Mouse (Mus musculus) A20 (cell line): ENCODE data around the gene Ccdc57.
"Not testable (repeated sequence)": the region's sequence is repeated elsewhere in the genome, so short reads cannot be mapped to it uniquely, and the experiment has no call there.

Experiments
- DNase-seq: peaks from one replicate; pipeline ENCODE4 v3.0.0-alpha.2; 2011; ENCODE audit warnings: low read depth, low spot score

Ccdc57 gene

DNA sequence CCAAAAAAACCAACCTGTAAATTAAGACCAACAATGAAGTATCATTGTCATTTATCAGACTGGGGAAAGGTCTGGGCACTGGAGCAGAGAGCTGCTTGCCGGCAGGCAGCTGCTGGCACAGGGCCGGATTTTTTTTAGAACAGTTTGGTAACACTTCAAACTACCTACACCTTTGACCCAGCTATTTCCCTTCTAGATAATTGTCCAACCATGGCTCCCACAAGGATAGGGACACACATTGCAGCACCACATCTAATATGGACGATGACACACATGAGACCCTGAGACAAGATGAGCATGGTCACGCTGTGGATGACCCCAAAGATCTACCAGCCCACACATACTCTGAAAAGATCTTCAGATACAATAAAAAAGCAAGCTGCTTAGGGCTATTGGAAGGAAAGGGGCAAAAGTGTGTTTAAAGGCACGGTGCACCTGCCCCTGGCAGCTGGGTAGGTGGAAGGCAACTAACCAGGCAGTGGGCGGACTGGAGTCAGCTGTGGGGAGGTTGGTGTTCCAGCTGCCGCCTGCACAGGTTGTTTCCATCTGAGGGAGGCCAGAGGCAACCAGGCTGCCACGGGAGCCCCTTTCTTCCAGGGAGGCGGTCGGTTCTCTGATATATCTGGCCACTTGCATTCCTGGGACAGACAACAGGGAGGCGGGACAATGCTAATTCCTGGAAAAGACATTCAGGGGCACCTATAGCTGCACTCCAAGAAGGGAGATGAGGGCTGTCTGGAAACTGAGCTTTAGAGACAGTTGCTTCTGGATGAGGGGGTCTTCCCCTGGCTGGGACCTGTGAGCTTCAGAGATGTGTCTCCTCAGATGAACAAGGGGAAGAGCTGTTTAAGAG, 80.4 kb downstream of the Ccdc57 start:
- peak; percentile 64 for DNase-seq

DNA sequence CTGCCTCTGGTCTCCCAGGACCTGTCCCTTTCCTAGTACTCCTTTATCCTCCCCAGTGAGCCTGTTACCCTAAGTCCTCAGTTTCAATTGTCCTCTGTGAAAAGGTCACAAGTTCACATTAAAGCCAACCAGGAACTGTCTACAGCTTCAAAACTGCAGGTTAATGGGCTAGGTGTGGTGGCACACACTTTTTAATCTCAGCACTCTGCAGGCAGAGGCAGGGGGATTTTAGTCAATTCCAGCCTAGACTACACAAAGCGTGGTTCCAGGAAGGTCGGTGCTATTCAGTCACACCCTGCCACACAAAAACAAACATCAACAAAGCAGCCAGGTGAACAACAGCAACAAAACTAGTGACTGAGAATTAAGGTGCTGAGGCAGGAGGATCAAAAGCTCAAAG, 81.1 kb downstream of the Ccdc57 start:
- DNase-seq, result no peak

DNA sequence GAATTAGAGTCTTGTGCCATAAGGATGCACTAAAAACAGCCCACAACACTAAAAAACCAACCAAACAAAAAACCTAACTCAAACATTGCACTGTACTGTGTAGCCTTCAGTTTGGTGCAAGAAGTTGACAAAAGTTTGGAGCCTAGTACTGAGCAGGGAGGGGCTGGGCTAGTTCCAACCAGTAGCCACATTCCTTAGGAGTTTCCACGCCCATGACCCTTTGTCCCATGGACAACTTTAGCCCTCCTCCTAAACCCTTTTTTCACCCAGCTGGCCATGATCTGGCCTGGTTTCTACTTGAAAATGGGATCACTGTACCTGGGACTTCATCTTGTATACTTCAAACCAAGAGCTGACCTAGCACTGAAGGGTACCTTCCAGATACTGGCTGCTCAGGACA, 81.5 kb downstream of the Ccdc57 start:
- no peak for DNase-seq

DNA sequence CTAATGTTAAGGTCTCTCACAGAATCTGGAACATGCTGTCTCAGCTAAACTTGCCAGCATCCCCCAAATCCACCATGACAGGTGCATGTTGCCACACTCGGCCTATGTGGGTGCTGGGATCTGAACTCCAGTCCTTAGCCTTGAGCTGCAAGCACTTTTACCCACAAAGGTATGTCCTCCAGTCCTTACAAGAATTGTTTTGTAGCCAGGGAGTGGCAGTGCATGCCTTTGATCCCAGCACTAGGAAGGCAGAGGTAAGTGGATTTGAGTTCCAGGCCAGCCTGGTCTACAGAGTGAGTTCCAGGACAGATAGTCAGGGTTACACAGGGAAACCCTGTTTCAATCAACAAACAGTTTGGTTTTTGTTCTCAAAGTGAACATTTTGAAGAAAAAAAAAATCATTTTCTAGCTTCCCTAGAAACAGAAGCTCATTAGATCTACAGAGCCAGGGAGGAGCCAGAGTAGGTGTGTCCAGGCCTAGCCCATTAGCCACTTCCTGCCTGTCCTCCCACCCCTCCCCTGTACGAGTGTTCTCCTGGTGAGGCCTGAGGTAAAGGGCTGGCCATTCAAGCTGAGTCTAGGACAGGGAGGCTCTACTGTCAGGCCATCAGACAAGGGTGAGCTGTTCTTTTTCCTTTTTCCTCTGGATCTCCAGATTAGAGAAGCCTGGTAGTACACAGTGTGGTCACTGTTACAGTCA, 82.2 kb downstream of the Ccdc57 start:
- DNase-seq, result peak; percentile 57

DNA sequence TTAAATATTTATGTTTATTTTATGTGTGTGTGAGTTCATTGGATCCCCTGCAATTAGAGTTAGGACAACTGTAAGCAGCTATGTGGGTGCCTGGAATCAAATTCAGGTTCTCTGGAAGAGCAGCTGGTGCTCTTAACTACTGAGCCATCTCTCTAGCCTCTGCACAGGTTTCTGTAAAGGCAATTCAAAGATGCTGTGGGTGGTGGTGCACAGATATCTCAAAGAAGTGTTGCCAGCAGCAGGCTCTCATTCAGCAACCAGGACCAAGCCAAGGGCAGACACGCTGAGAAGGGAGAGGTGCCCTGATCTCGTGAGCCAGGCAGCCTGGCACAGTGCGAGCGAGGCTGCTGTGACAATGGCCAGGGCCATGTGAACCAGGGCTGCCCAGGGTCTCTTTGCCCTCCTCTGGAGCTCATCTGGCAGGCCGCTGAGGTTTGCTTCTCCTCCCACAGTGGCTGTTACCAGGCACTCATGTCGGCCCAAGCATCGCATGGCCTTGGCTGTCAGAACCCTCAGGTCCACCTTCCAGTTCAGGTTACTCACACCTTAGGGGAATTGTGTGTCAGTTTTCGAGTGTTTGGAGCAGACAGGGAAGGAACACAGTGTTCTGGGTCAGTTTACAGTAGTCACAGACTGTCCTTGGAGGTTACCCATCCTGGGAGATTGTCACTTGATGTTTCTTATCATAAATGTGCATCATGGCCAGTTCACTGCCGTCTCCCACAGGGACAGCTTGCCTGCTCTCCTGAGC, 85.8 kb downstream of the Ccdc57 start:
- DNase-seq, result no peak

DNA sequence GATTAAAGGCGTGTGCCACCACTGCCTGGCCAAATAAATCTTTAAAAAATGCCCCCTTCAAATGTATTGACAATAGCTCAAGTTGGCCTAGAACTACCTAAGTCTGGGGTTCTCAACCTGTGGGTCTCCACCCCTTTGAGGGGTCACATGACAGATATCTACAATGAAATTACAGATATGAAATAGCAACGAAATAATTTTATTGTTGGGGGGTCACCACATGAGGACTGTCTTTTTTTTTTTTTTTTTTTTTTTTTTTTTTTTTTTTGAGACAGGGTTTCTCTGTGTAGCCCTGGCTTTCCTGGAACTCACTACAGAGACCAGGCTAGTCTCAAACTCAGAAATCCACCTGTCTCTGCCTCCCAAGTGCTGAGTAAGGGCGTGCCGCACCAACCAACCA, 88.3 kb downstream of the Ccdc57 start:
- DNase-seq, result no peak

DNA sequence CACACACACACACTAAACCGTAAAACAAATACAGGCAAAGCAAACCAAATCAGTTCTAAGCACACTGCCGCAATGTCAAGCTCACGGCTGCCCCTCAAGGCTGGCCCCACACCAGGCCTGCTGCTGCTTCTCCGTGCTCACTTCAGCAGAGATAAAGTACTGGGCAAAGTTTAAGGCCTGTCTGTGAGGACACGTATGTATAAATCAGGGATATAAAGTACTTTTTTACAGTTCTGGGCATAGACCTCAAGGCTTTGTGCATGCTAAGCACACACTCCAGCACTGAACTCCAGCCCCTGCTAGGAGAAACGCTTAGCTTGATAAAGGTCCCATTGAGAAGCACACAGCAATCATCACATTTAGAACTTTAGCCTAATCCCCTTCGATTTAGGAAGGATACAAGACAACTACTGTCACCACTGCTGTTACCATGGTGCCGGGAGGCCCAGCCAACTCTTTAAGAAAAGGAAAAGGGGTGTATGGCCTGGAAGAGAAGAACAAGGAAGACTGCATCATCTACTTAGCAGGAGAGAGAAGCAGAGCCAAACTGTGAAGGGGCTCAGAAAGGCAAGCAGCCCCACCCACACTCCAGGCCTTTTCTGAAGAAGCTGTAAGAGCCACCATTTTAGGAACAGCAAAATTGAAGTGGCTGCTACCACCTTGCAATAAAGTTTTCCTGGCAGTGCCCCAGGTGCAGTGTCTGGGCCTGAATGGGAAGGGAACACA, 99.0 kb downstream of the Ccdc57 start:
- DNase-seq, result no peak

DNA sequence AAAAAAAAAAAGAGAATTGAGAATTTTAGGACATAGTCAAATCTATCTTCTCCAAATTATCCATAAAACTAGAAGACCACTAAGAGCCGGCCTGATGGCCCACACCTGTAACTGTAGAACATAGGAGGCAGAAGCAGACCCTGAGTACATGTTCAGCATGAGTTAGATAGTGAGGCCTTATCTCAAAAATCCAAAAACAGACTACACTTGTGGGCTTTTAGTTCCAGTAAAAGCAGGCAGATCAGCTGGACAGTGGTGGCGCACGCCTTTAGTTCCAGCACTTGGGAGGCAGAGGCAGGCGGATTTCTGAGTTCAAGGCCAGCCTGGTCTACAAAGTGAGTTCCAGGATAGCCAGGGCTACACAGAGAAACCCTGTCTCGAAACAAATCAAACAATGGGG, 99.7 kb downstream of the Ccdc57 start:
- DNase-seq, result not testable (repeated sequence)

DNA sequence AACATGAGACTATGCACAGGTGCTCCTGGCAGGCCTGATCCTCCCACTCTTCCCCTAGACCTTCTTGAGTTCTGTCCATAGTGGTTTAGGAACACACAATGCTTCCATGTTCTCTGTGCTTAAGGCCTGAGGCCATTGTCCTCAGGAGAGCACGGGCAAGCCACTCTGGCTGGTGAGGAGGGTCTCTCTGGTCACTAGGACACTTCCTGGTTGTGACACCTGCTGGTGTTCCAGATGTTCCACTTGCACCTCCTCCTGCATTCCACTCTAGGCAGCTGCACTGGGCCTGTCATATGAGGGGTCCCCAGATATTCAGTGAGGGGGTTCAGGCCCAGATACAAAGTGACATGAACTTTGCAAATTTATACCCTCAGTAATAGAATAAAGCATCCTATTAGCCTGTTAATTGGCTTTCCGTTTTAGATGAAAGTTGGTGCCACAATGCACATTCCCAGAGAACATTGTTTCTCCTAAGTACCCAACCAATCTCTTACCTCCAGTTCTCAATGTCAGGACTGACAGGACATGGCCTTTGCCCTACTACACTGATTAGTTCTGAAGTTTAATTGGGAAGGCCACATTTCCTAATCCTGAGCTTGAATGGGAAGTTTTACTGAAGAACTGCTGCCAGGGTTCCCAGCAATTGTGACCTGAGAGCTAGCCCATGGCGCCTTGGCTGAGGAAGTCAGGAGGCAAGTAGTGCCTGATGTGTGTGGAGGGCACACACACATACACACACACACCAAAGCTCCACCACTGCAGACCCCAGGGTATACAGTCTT, 100.8 kb downstream of the Ccdc57 start:
- DNase-seq, result no peak

DNA sequence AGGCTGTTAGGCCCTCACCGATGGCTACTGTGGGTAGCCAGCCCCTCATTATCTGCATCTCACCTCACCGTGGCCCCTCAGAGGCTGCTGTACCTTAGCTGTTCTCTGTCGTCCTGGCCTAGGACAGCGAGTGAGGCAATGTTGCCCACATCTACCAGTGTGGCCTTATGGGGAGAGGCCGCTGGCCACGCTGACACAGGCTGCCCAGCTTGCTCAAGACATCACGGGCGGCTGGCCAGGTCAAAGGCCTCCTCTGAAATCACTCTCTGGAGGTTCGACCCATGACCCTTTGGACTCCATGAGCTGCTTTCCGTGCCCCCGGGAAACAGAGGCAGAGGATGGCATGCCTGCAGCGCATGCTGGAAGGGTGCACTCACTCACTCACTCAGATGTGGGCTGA, 102.0 kb downstream of the Ccdc57 start:
- DNase-seq, result no peak

DNA sequence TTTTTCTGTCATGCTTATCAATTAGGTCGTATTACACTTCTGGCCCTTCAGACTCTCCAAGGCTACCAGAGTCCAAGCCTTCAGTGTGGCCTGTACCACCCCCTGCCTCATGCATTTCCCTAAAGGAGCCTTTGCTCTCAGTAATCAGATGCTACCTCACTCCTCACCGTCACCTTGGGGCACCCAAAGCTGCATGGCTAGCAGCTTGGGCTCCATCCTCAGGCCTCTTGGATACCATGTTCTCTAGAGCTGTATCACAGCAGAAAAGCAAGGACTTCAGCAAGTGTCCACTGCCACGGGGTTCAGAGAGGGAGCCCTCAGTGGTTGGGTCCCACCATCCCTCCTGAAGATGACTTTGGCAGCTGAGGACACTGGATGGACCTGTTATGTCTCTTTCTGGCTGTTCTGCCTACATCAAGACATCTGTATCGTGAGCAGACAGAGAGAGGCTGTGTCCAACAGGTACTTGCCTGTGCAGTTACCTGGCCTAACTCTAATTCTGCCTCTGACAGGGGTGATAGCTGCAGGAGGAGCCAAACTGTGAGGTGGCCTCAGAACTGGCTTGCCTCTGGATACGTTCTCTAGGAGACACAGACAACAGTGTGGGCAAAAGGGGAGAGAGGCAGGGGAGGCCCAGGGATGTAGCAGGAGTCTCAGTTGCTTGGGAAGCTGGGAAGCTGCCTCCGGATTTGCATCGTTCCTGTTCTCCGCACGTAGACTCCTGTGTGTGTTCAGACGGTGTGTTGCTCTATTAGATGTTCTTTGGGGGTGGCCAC, 102.7 kb downstream of the Ccdc57 start:
- no peak for DNase-seq

DNA sequence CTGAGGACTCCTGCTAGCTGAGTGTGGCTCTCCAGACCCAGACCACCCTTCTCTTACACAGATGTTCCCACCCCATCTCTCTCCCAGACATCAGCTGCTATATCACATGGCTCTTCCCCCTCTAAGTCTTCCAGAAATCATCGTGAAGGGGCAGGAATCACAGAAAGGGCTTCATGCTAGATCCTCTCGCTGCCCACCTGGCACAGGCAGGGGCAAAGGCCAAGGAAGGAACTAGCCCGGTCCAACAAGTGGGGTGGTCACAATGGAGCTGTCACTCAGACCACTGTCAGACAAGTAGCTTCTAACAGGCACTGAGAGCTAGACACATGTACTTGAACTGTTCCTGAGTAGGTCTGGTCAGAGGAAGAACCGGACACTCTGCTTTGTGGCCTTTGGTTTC, 104.3 kb downstream of the Ccdc57 start:
- no peak for DNase-seq

DNA sequence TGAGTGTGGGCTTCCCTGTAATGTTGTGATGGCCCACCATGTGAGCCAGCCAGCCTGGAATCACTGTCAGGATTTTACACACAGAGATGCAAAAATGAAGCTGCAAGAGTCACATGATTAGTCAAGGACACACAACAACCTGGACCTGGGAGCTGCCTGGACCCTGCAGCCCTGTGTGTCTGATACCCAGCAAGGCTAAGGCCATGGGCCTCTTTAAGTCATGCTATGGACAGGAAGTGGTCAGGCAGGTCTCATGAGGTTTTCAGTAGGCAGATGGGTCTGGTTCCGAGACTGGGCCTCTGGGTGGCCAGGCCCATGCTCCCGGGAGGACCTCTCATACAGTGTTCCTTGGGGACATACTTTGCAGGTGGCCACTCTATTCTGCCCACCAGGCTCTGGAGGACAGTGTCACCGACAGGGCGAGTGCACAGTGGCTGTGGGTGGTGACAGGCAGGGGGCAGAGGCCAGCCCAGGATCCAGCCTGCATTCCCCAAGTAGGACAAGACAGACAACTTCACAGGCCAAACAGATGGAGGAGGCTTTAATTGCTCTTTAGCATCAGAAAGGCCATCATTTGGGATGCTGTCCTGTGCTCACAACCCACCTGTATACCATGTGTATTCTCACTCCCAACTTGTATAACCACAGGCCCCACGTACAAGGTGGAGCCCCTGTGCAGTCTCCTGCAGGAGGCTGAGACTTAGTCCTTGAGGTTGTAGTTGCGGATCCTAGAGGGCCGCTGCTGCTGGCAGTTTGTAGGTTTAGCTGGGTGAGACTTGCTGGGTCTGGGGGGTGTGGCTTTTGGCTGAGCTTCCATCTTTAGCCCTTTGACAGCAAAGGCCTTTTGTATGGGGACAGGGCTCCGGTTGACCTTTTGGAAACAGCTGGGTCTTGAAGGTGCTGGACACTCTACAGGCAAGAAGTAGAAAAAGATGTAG, 106.4 kb downstream of the Ccdc57 start:
- no peak for DNase-seq

DNA sequence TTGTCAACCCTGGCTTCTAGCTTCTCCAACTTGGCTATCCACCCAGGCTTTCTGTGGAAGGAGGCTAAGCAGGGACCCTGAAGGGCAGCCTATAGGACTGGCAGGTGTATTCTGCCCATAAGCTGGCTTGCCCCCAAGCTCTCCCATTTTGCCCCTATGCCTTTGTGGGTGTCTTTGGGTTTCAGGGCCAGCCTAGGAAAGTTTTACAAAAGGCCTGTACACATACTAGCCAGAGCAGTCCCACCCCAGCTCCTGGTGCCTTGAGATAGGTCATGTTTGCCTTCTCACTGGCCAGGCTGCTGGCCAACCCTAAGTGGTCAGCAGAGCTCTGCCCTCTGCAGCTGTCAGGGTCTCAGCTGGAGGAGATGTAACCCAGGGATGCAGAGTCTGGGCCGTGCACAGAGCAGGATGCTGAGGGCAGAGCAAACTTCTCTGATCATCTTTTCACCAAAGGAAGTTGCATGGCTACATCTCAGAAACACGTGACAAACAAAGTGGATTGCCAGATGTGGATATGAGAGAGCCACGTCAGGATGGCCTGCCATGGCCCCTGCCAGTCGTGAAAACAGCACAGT, 107.3 kb downstream of the Ccdc57 start:
- no peak for DNase-seq

DNA sequence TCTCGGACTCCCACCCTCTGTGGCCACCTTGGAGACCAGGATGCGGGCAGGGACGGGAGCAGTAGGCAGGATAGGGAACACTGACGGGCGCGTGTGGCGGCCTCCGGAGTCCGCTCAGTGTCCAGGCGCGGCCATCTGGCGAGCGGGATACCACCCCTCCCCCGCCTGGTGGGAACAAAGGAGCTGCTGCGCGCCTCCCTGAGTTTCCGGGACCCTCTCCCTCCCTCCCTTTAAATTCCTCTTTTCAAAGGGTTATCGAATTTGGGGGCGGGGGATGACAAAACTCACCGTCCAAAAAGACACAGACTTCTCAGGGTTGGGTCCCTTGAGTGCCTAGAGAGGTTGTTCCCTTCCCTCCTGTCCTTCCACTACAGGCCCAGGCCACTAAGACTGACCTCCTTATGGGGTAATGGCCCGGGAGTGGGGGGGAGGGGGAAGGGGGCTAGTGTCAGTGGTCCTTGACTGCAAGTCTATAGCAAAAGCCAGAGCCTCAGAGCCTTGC, 107.8 kb downstream of the Ccdc57 start:
- DNase-seq, result no peak

DNA sequence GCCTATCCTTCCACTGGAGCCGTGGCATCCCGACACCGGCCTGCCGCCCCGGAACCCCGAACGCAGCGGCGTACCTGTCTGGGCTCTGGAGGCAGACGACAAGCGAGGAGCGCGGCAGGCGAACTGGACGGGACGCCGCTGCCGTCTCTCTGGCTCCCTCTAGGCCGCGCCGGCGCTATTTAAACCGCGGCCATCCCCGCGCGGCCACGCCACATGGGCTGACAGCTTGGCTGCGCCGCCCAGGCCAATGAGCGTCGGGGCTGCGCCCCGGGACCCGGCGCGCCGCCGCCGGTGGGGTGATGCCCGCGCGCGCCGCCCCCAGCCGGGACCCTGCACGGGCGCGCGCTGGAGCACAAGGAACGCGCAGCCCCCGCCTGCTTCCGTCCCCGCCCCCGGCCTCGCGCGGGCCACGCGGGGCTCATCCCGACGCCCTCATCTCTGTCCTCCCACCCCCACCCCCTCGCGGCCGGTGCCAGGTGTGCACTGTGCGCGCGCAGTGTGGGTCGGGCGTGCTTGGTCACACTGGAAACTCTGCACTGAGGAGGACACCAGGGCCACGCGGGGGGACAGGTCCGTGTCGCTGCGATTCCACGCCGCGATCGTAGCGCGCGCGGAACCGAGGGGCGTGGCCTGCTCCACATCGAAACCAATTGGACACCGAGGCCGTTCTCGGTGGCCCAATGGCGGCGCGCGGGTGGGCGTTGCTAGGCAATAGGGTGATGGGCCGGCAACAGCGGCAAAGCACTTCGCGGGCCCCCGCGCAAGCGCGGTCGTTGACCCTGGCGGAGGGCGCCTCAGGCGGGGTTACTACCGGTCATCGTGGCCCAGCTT, 108.5 kb downstream of the Ccdc57 start, which contains the start of gene Fasn:
Gene Fasn (minus strand): TSS at position 592 of the 831 bp plus-strand sequence.
- DNase-seq, result peak; percentile 97

DNA sequence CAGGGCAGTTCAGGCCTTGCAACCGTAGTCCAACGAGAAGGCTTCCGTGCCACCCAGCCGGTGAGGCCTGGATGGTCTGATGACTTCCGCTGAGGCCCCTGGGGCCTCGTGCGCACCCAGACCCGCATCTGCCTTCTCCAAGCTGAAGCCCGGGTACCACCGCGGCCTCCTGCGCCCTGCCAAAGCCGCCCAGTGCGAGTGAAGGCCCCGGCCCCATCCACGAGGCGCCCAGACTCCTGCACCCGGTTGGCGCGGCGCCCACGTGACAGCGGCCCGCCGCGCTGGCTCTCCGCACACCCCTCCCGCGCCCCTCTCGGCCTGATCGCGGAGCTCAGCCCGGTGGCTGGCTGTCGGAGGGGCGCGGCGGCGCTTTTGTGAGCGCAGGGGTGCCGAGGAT, 109.1 kb downstream of the Ccdc57 start:
- no peak for DNase-seq
